Mouse (Mus musculus): ENCODE results near the gene Ppp1r13b.

The Ppp1r13b gene

DNA sequence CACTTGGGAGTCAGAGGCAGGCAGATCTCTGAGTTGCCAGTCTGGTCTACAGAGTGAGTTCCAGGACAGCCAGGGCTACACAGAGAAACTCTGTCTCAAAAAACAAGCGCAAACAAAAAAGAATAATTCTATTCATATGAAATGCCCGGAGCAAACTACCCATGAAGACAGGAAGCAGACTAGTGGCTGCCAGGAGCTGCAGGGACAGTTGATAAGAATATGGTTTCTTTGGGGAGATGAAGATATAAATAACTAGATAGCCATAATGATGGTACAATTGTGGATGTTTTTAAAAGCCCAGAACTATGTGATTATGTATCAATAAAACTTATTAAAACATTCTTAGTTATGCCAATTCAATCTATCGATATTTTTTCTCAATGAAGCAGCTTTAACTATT, 25.9 kb downstream of the Ppp1r13b start:
- DNase-seq (ENCODE audit: low spot score), result no peak

GRCm38 (mm10) chr12:111878213-111878612, 29.7 kb downstream of the Ppp1r13b start:
- DNase-seq (ENCODE audit: low spot score), result peak; percentile 88

- DNase-seq (ENCODE audit: low spot score), result no peak
Observed at GRCm38 (mm10) chr12:111875499-111875898, 32.4 kb downstream of the Ppp1r13b start.

GRCm38 (mm10) chr12:111874601-111875140, 33.2 kb downstream of the Ppp1r13b start:
- DNase-seq (ENCODE audit: low spot score), result no peak

DNA sequence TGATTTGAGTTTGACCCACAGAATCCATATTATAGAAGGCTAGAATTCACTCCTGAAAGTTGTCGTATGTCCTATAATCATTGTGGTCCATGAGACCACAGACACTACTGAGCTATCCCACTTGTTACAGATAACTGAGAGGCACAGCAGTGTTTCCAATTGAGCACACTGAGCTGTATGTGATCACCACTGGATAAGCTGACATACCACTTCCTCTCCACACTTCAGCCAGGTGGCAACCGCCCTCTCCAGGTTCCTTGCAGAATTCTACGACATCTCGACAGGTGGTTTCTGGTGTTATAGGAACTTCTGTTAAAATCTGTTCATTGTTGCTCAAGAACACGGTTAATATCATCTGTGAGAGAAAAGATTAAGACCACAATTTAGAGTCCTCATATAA, 35.8 kb downstream of the Ppp1r13b start:
- no peak for DNase-seq (ENCODE audit: low spot score)

GRCm38 (mm10) chr12:111870811-111871210, 37.1 kb downstream of the Ppp1r13b start:
- DNase-seq (ENCODE audit: low spot score), result no peak

- DNase-seq (ENCODE audit: low spot score), result no peak
Observed at GRCm38 (mm10) chr12:111869806-111870205, 38.1 kb downstream of the Ppp1r13b start.

- DNase-seq (ENCODE audit: low spot score), result no peak
Observed at GRCm38 (mm10) chr12:111864206-111864824, 43.6 kb downstream of the Ppp1r13b start.

DNA sequence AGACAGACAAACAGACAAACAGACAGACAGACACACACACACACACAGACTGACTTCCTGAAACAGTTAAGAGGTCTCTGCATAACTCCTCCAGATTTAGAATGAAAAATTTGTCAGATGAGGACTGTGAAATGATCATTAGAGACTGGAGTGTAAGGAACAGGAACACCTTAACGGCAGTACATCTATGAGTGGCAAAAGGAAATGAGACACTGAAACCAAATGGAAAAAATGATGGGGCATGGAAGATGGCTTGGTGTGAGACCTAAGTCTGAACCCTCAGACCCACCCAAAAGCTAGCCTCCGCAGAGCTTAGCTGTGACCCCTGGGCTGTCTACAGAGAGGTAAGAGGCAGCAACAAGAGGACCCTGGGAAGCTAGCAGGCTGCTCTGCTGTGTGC, 52.5 kb downstream of the Ppp1r13b start:
- DNase-seq (ENCODE audit: low spot score), result no peak

GRCm38 (mm10) chr12:111853546-111853945, 54.4 kb downstream of the Ppp1r13b start:
- no peak for DNase-seq (ENCODE audit: low spot score)

GRCm38 (mm10) chr12:111853011-111853436, 54.9 kb downstream of the Ppp1r13b start:
- no peak for DNase-seq (ENCODE audit: low spot score)

DNA sequence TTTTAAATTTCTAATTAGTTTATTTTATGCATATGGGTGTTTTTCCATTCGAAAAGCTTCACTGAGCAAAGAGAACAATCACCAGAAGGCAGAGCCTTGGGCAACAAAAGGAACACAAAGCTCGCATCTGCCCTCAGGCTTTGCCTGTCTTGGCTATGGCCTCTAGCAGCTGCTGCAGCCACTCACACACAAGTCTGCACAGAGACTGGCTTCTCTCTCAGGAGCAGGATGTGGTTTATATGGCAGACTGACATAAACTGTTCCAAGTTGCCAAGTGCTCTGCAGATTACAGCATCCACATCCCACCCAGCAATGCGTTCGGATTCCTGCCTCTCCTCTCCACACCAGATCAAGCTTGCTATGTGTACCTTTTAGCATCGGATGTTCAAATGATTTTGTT, 56.2 kb downstream of the Ppp1r13b start:
- DNase-seq (ENCODE audit: low spot score), result peak; percentile 2

GRCm38 (mm10) chr12:111851235-111851634, 56.7 kb downstream of the Ppp1r13b start:
- DNase-seq (ENCODE audit: low spot score), result peak; percentile 5

- DNase-seq (ENCODE audit: low spot score), result no peak
Observed at GRCm38 (mm10) chr12:111848300-111848798, 59.6 kb downstream of the Ppp1r13b start.

DNA sequence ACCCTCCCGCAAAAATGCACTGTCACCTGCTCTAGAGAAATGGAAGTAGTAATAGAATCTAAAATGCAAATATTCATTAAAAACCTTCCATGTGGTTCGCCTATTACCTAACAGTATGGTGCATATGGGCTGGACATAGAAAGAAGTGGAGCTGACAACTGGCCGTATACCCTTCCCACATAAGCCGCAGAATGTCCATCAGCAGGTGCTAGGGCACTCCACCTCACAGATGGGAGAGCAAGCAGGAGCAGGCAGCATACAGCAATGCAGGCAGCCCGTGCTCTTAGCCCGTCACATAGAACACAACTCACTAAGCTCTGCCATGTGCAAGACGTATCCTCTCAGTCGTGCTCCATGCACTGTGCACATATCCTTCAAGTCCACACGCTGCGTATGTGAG, 61.1 kb downstream of the Ppp1r13b start:
- no peak for DNase-seq (ENCODE audit: low spot score)

- no peak for DNase-seq (ENCODE audit: low spot score)
Observed at GRCm38 (mm10) chr12:111845953-111846352, 62.0 kb downstream of the Ppp1r13b start.

- no peak for DNase-seq (ENCODE audit: low spot score)
Observed at GRCm38 (mm10) chr12:111843470-111843869, 64.4 kb downstream of the Ppp1r13b start.

DNA sequence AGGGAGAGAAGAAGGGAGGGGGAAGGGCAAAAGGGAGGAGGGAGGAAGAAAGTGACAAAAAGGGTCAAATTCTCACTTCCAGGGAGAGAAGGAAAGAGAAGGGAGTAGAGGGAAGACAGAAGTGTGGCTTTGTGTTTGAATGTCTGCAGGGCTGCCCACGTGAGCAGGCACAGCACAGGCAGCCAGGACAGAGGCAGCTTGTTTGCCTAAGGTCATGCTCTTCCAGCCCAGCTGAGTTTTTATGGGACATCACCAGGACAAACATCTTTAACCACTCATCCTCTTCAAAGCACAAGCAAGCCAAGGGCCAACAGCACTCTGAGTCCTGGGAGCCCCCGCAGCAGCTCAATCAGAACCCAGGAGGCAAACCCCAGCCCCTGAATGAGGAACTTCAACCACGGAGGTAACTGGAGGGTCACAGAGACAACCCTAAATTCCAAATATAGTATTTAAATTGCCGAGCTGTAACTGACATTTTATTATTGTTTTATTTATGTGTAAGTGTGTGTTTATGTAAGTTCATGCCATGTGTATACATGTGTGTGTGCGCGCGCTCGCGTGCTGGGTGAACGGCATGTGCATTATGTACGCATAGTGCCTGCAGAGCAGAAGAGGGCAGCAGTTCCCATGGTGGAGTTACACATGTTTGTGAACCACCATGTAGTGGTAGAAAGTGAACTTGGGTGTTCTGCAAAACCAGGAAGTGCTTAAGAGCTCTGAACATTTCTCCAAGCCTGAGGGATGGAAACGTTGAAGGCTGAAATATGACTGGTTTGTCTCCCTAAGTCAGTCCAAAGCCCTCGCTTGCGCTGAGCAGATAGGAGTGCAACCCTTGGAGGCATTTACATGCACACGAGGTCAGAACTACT, 65.1 kb downstream of the Ppp1r13b start:
- DNase-seq (ENCODE audit: low spot score), result no peak

GRCm38 (mm10) chr12:111833457-111833856, 74.5 kb downstream of the Ppp1r13b start:
- DNase-seq (ENCODE audit: low spot score), result no peak

DNA sequence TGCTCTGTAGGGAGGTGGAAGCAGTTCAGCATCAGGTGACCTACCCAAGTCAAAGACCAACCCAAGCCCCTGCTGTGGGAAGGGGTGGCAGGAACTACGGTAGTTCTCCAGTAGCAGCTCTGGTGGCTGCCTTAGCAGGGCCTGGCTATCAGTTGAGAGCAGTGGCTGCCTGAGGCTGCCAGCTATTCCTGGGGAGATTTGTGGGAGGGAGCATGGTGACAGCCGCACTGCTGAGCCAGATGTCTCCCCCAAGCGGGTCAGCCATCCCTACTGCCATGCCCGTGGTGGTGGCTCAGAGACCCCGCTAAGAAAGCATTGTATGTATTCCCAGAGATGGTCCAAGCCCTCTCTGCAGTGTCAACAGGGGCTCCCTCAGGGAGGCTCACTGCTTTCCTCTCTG, 75.3 kb downstream of the Ppp1r13b start:
- no peak for DNase-seq (ENCODE audit: low spot score)

DNA sequence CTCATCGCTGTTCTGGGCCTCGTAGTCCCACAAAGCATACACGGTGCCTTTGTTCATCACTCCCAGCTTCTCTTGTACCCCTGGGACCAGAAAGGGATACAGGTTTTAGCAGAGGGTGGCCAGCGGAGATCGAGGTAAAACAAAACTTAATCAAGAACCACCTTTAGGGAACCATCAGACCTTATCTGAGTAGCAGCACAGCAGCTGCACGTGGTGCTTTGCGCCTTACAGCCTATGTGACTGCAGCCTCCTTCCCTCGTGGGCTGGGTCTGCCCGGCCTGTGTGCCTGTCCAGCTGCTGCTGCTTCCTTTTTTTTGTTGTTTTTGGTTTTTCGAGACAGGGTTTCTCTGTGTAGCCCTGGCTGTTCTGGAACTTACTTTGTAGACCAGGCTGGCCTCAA, 77.5 kb downstream of the Ppp1r13b start:
- DNase-seq (ENCODE audit: low spot score), result no peak

GRCm38 (mm10) chr12:111829954-111830353, 78.0 kb downstream of the Ppp1r13b start:
- no peak for DNase-seq (ENCODE audit: low spot score)

- DNase-seq (ENCODE audit: low spot score), result no peak
Observed at GRCm38 (mm10) chr12:111829447-111829846, 78.5 kb downstream of the Ppp1r13b start.

Measured in retina, embryonic 14.5 days (tissue).